Mouse (Mus musculus) forebrain, postnatal 0 days (tissue): ENCODE measurements around the gene Sorcs2. TPM values are rescaled to one million over a fixed set of nuclear protein-coding genes. Genes with fewer than 3 reads are reported as not detected.

ENCODE experiments used
- ATAC-seq: fragments of 200-750 bp; cut with Nextera tagmentation; 2 replicates; pipeline ENCODE4 v1.8.0; 2017; ENCODE audit warnings: mild to moderate bottlenecking, moderate library complexity
- DNase-seq: peaks from one replicate; pipeline ENCODE4 v3.0.0-alpha.2; 2015
- H3K27ac ChIP-seq: fragments of 300-500 bp; sonication (generic); 2 replicates; pipeline ENCODE4 v1.5.1; 2014; ENCODE audit warnings: low read depth, mild to moderate bottlenecking, antibody characterized with exemption, low read length, moderate library complexity, mixed read lengths
- H3K27me3 ChIP-seq: fragments of 300-500 bp; sonication (generic); 2 replicates; pipeline ENCODE4 v1.6.1; 2014; ENCODE audit warnings: mild to moderate bottlenecking, low read length, mixed read lengths; ENCODE audit not compliant: insufficient read depth
- H3K36me3 ChIP-seq: fragments of 300-500 bp; sonication (generic); 2 replicates; pipeline ENCODE4 v1.6.1; 2014; ENCODE audit warnings: mild to moderate bottlenecking, moderate library complexity; ENCODE audit not compliant: insufficient read depth
- H3K4me1 ChIP-seq: fragments of 300-500 bp; sonication (generic); 2 replicates; pipeline ENCODE4 v1.6.1; 2014; ENCODE audit warnings: antibody characterized with exemption; ENCODE audit not compliant: insufficient read depth
- H3K4me2 ChIP-seq: fragments of 300-500 bp; sonication (generic); 2 replicates; pipeline ENCODE4 v1.6.1; 2014; ENCODE audit warnings: low read depth, mild to moderate bottlenecking, moderate library complexity
- H3K4me3 ChIP-seq: fragments of 300-500 bp; sonication (generic); 2 replicates; pipeline ENCODE4 v1.5.1; 2014; ENCODE audit warnings: low read depth, low read length, mixed read lengths
- H3K9ac ChIP-seq: fragments of 300-500 bp; sonication (generic); 2 replicates; pipeline ENCODE4 v1.6.1; 2014; ENCODE audit warnings: mild to moderate bottlenecking
- H3K9me3 ChIP-seq: fragments of 300-500 bp; sonication (generic); 2 replicates; pipeline ENCODE4 v1.6.1; 2016; ENCODE audit warnings: low read length
- CTCF ChIP-seq: sonication (generic); IDR thresholded peaks from 2 replicates; pipeline ENCODE4 v1.5.1; 2016; ENCODE audit warnings: antibody characterized with exemption, control low read depth, low read depth
- WGBS: fragments of 180-500 bp; shearing (Covaris S2); extraction: QIAGEN DNeasy Blood & Tissue Kit; methylation state at CpG from one replicate; pipeline ENCODE4 v1.1.7; 2014; 5-methylcytosine and 5-hydroxymethylcytosine counted together
- microRNA-seq, 2 experiments: library from miRNA; unstranded; fragments of <30 nt; microRNA quantifications; one replicate each; pipeline ENCODE4; 2016
- polyA plus RNA-seq: library from polyadenylated mRNA; unstranded; fragments of >200 nt; fragmentation: Nextera tagmentation; extraction: Ambion mirVana; gene quantifications from 2 replicates; pipeline ENCODE4 v1.2.1, GENCODE M21; 2015
- total RNA-seq: library from RNA; depleted of rRNA; stranded (reverse); fragments of >200 nt; gene quantifications from 2 replicates; pipeline ENCODE4 v1.2.3, GENCODE M21; 2014; rRNA removed

The Sorcs2 gene
- total and polyA plus RNA-seq, 2 experiments from 2014 or later = 10.0 to 29.8 TPM

GRCm38 (mm10) chr5:35971841-35972578, 425.9 kb downstream of the Sorcs2 start:
- Histone ChIP-seq H3K27me3 (no peaks in the 10 kb centered on the region), H3K4me3 (no peak overlapping the region), H3K27ac (no peak overlapping the region), H3K36me3 (peaks cover 57% of the 10 kb centered on the region), H3K9ac (no peak overlapping the region), H3K9me3 (no peaks in the 10 kb centered on the region), H3K4me1 (no peaks in the 10 kb centered on the region), H3K4me2 (no peak overlapping the region)
- peak; percentile 80 for DNase-seq
- WGBS = 61% methylated on average over 10 of the region's 10 CpGs
- TF ChIP-seq CTCF = peak; percentile 87
- no peak for ATAC-seq

- Histone ChIP-seq H3K27ac (peak overlapping the region; percentile 16; the same call in 1 of the 2 replicates), H3K4me1 (no peaks in the 10 kb centered on the region), H3K4me2 (no peak overlapping the region), H3K9ac (no peak overlapping the region), H3K36me3 (peaks cover 60% of the 10 kb centered on the region), H3K27me3 (no peaks in the 10 kb centered on the region), H3K9me3 (no peaks in the 10 kb centered on the region), H3K4me3 (no peak overlapping the region)
- WGBS = 54% methylated on average over 12 of the region's 12 CpGs
- ATAC-seq = peak; percentile 74
- DNase-seq = peak; percentile 45
- TF ChIP-seq CTCF = no peak
Observed at GRCm38 (mm10) chr5:35970380-35971105, 427.4 kb downstream of the Sorcs2 start.

GRCm38 (mm10) chr5:35969857-35970256, 428.1 kb downstream of the Sorcs2 start:
- ATAC-seq (no peak), DNase-seq (no peak)
- no peak overlapping the region for H3K4me3 ChIP-seq
- H3K27me3 ChIP-seq = no peaks in the 10 kb centered on the region
- peaks cover 66% of the 10 kb centered on the region for H3K36me3 ChIP-seq
- TF ChIP-seq CTCF = no peak
- no peaks in the 10 kb centered on the region for H3K9me3 ChIP-seq
- 79% methylated on average over 3 of the region's 3 CpGs for WGBS
- H3K4me1 ChIP-seq = no peaks in the 10 kb centered on the region
- H3K27ac ChIP-seq = no peak overlapping the region
- no peak overlapping the region for H3K4me2 ChIP-seq
- no peak overlapping the region for H3K9ac ChIP-seq

Small RNAs within 50 kb of the gene (microRNA-seq; reads per million reads assigned to microRNA genes)
- gene Mir7689 = 68.0 to 70.6 reads per million in 2 experiments

Other genes with a start within 250 kb of the Sorcs2 start
- gene Psapl1, start 194.1 kb downstream of the Sorcs2 start, total RNA-seq = not detected in 2 replicates
- gene Psapl1, start 194.1 kb downstream of the Sorcs2 start, polyA plus RNA-seq = not detected in 2 replicates
- gene Grpel1, start 66.9 kb upstream of the Sorcs2 start, total RNA-seq = 19.1 and 20.2 TPM in 2 replicates
- 42.0 and 45.0 TPM in 2 replicates for gene Grpel1, start 66.9 kb upstream of the Sorcs2 start, polyA plus RNA-seq
- 16.7 and 22.0 TPM in 2 replicates for gene Tada2b, start 86.1 kb upstream of the Sorcs2 start, total RNA-seq
- 2.9 and 3.0 TPM in 2 replicates for gene Tada2b, start 86.1 kb upstream of the Sorcs2 start, polyA plus RNA-seq
- 2.2 and 2.3 TPM in 2 replicates for gene Ccdc96, start 86.4 kb upstream of the Sorcs2 start, total RNA-seq
- gene Ccdc96, start 86.4 kb upstream of the Sorcs2 start, polyA plus RNA-seq = 1.5 and 2.4 TPM in 2 replicates
- gene Tbc1d14, start 195.1 kb upstream of the Sorcs2 start, total RNA-seq = 28.1 and 29.0 TPM in 2 replicates
- gene Tbc1d14, start 195.1 kb upstream of the Sorcs2 start, polyA plus RNA-seq = 74.1 and 74.5 TPM in 2 replicates